Comparison of ENCODE assay signal across 9 mouse cellular contexts in genomic region chrX:71528646-71529045, GRCm38 (mm10). TPM values are rescaled to one million over a fixed set of nuclear protein-coding genes. Genes with fewer than 3 reads are reported as not detected.
DNase-seq lines count a peak whose midpoint lies in the region; ATAC-seq and TF ChIP-seq lines count a peak whose summit lies in the region.
"Had no signal": no experiment of that assay in that cellular context is flagged by ENCODE, and none has a peak within 500 bp of the region (broad histone marks: within the 10 kb centered on the region; RNA-seq: fewer than 3 reads in every experiment).

No protein-coding gene starts in this region.

- H3K9ac ChIP-seq in midbrain, embryonic 12.5 days (replicated peaks): no peak overlapping the region
- H3K9ac ChIP-seq in midbrain, embryonic 11.5 days (ENCODE audit: low read length): no peak overlapping the region
- H3K9ac ChIP-seq in stomach, embryonic 15.5 days: no peak overlapping the region

- ATAC-seq in midbrain, embryonic 12.5 days (ENCODE audit: low FRiP score, low read depth): peak; percentile 75
- no peak for ATAC-seq in midbrain, embryonic 11.5 days (ENCODE audit: low FRiP score)
- ATAC-seq in stomach, embryonic 15.5 days (ENCODE audit: insufficient read depth, low FRiP score, low read depth): peak; percentile 63; the same call in 1 of the 2 replicates

- peaks cover 4% of the 10 kb centered on the region; the same call in 1 of the 2 replicates for H3K4me1 ChIP-seq in midbrain, embryonic 12.5 days
- H3K4me1 ChIP-seq in midbrain, embryonic 11.5 days (ENCODE audit: control insufficient read depth, insufficient read depth, low read length): no peaks in the 10 kb centered on the region
- H3K4me1 ChIP-seq in stomach, embryonic 15.5 days: no peaks in the 10 kb centered on the region

- TF ChIP-seq CTCF in left cerebral cortex, adult 2 months (IDR thresholded peaks at IDR 0.05): no peak

- H3K4me2 ChIP-seq in midbrain, embryonic 12.5 days (replicated peaks): no peak overlapping the region
- no peak overlapping the region for H3K4me2 ChIP-seq in midbrain, embryonic 11.5 days
- no peak overlapping the region for H3K4me2 ChIP-seq in stomach, embryonic 15.5 days

- H3K36me3 ChIP-seq in midbrain, embryonic 12.5 days: no peaks in the 10 kb centered on the region
- H3K36me3 ChIP-seq in midbrain, embryonic 11.5 days (ENCODE audit: control insufficient read depth, insufficient read depth, low read length): no peaks in the 10 kb centered on the region
- H3K36me3 ChIP-seq in stomach, embryonic 15.5 days: no peaks in the 10 kb centered on the region

- DNase-seq in midbrain, embryonic 11.5 days (ENCODE audit: low spot score, missing footprints): no peak
- DNase-seq in fibroblast of lung, adult 2 months (ENCODE audit: low read depth): peak; percentile 31
- DNase-seq in kidney, postnatal 14 days: peak; percentile 41
- DNase-seq in spleen, adult 12 weeks (ENCODE audit: low spot score): no peak
- no peak for DNase-seq in heart, adult 9 months (ENCODE audit: low spot score in 2 of 2)
- DNase-seq in left cerebral cortex, adult 2 months (ENCODE audit: extremely low spot score in 1 of 2, low spot score in 2 of 2): no peak
- DNase-seq: right cerebral cortex, postnatal 25 days had no signal

- H3K27me3 ChIP-seq in midbrain, embryonic 12.5 days: no peaks in the 10 kb centered on the region
- no peaks in the 10 kb centered on the region for H3K27me3 ChIP-seq in midbrain, embryonic 11.5 days (ENCODE audit: control insufficient read depth, insufficient read depth, low read length)
- no peaks in the 10 kb centered on the region for H3K27me3 ChIP-seq in stomach, embryonic 15.5 days (replicated peaks)

- H3K4me3 ChIP-seq in midbrain, embryonic 12.5 days: no peak overlapping the region
- no peak overlapping the region for H3K4me3 ChIP-seq in midbrain, embryonic 11.5 days (ENCODE audit: low read depth, low read length)
- no peak overlapping the region for H3K4me3 ChIP-seq in stomach, embryonic 15.5 days (replicated peaks)
- H3K4me3 ChIP-seq in left cerebral cortex, adult 2 months: no peak overlapping the region

- WGBS in midbrain, embryonic 12.5 days: 61% methylated on average over 6 of the region's 6 CpGs
- WGBS in midbrain, embryonic 11.5 days: 74% methylated on average over 6 of the region's 6 CpGs
- 38% methylated on average over 6 of the region's 6 CpGs for WGBS in stomach, embryonic 15.5 days

- intact Hi-C loops in left cerebral cortex, adult 2 months (cut with DNase I): no loop called here

- no peak overlapping the region for H3K27ac ChIP-seq in midbrain, embryonic 12.5 days (replicated peaks)
- no peak overlapping the region for H3K27ac ChIP-seq in midbrain, embryonic 11.5 days (ENCODE audit: low read depth, low read length)
- no peak overlapping the region for H3K27ac ChIP-seq in stomach, embryonic 15.5 days
- H3K27ac ChIP-seq in left cerebral cortex, adult 2 months: no peak overlapping the region

- no peaks in the 10 kb centered on the region for H3K9me3 ChIP-seq in midbrain, embryonic 12.5 days
- no peaks in the 10 kb centered on the region for H3K9me3 ChIP-seq in midbrain, embryonic 11.5 days (ENCODE audit: control insufficient read depth, low read length)
- H3K9me3 ChIP-seq in stomach, embryonic 15.5 days: no peaks in the 10 kb centered on the region

RNA-seq across cellular contexts. Expression of gene Hmgb3, which starts 27.1 kb away (rescaled TPM):
- polyA plus RNA-seq in midbrain, embryonic 12.5 days (2016; fragmentation: Nextera tagmentation; extraction: Ambion mirVana): 702 and 720 TPM in 2 replicates
- 675 and 726 TPM in 2 replicates for polyA plus RNA-seq in midbrain, embryonic 11.5 days (2014; fragmentation: Nextera tagmentation; extraction: Ambion mirVana)
- polyA plus RNA-seq in stomach, embryonic 15.5 days (2015; fragmentation: Nextera tagmentation; extraction: Ambion mirVana): 196 and 209 TPM in 2 replicates
- total RNA-seq in left cerebral cortex, adult 2 months (2021): 10 to 100 TPM; 24.0 to 33.7 TPM

RNA-seq across cellular contexts. Expression of gene Cd99l2, which starts 36.0 kb away (rescaled TPM):
- 38.6 and 40.0 TPM in 2 replicates for polyA plus RNA-seq in midbrain, embryonic 12.5 days (2016; fragmentation: Nextera tagmentation; extraction: Ambion mirVana)
- polyA plus RNA-seq in midbrain, embryonic 11.5 days (2014; fragmentation: Nextera tagmentation; extraction: Ambion mirVana): 28.3 and 28.7 TPM in 2 replicates
- 31.0 and 31.5 TPM in 2 replicates for polyA plus RNA-seq in stomach, embryonic 15.5 days (2015; fragmentation: Nextera tagmentation; extraction: Ambion mirVana)
- total RNA-seq in left cerebral cortex, adult 2 months (2021): 10 to 100 TPM; 65.6 to 66.7 TPM

Comparison
In these comparisons a context has a peak if more than half of its experiments do, and no peak if none do; other contexts are left out.
1. DNase-seq: peak in fibroblast of lung, adult 2 months (single experiment) and kidney, postnatal 14 days (single experiment); none in midbrain, embryonic 11.5 days (single experiment), spleen, adult 12 weeks (single experiment), heart, adult 9 months (0 of 2) and left cerebral cortex, adult 2 months (0 of 2).